Mouse (Mus musculus) heart, adult 2 months (tissue): ENCODE data around the gene Mfap4.

Experiments used
- CTCF ChIP-seq: fragments of 200-600 bp; IDR thresholded peaks from 2 replicates; pipeline ENCODE4 v1.8.1; 2022; ENCODE audit warnings: antibody characterized with exemption, mild to moderate bottlenecking, moderate library complexity
- POLR2A ChIP-seq: fragments of 200-500 bp; IDR thresholded peaks from 2 replicates; pipeline ENCODE4 v1.6.1; 2011; ENCODE audit warnings: mild to moderate bottlenecking, low read depth, low read length, control low read depth; ENCODE audit not compliant: insufficient read depth

GRCm38 (mm10) chr11:61487936-61488335 is 2.7 kb downstream of the Mfap4 start:
- no peak for TF ChIP-seq CTCF
- TF ChIP-seq POLR2A = no peak
